Mouse (Mus musculus): ENCODE measurements around the gene Igfbpl1. TPM values are rescaled to one million over a fixed set of nuclear protein-coding genes. Genes with fewer than 3 reads are reported as not detected.

The Igfbpl1 gene
- not detected in 2 replicates for total RNA-seq (2015; ENCODE audit: low replicate concordance)
- total RNA-seq (2017; ENCODE audit: low replicate concordance): not detected in 2 replicates

DNA sequence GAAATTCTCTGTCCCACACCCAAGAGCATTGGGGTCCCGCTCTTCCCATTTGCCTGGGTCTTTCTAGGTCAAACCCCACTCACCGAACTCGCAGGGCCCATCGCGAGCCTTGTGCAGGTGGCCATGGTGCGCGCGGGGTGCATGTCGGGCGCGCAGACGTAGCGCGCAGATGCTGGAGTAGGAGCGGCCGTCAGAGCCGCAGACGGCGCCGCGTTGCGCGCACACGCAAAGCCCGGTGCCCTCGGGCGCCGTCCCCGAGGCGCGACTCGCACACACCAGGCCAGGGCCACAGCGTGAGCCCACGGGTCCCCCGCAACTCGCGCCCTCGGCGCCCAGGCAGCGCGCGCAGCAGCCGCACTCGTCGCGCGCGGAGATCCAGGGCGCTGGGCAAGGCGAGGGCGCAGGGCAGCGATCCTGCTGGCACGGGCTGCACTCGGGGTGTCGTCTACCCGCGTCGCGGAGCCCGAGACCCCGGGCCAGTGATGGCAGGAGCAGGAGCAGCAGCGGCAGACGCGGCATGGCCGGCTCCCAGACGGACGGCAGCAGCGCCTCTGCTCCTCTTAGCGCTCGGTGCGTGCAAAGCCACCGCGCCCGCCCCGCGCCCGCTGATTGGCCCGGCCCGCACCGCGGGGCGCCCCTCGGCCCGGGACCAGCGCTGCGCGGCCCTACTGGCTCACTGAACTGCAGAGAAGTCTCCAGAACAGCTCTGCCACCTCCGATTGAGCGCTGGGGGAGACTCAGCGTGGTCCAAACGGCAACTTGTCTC, at the start of gene Igfbpl1:
Gene Igfbpl1, minus strand, starts transcription at position 649 of the 766 bp plus-strand sequence.
- ATAC-seq (replicated peaks; ENCODE audit: low FRiP score, poor library complexity, severe bottlenecking): no peak

DNA sequence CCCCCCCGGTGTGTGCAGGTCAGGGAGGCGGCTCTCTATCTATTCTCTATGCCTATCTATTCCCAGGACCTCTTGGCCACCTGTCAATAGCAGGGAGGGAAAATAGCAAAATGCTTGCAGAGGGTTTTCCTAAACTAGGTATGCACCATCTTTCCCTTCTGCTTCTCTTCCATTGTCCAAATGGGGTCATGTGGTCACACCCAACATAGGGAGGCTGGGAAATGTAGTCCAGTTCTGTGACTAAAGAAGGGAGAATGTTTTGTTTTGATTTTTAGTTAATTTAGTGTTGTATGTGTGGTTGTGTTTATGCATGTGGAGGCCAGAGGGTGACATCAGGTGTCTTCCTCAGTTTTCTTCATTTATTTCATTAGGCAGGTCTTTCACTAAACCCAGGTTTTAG, 45.4 kb upstream of the Igfbpl1 start:
- ATAC-seq (replicated peaks; ENCODE audit: low FRiP score, poor library complexity, severe bottlenecking): no peak

DNA sequence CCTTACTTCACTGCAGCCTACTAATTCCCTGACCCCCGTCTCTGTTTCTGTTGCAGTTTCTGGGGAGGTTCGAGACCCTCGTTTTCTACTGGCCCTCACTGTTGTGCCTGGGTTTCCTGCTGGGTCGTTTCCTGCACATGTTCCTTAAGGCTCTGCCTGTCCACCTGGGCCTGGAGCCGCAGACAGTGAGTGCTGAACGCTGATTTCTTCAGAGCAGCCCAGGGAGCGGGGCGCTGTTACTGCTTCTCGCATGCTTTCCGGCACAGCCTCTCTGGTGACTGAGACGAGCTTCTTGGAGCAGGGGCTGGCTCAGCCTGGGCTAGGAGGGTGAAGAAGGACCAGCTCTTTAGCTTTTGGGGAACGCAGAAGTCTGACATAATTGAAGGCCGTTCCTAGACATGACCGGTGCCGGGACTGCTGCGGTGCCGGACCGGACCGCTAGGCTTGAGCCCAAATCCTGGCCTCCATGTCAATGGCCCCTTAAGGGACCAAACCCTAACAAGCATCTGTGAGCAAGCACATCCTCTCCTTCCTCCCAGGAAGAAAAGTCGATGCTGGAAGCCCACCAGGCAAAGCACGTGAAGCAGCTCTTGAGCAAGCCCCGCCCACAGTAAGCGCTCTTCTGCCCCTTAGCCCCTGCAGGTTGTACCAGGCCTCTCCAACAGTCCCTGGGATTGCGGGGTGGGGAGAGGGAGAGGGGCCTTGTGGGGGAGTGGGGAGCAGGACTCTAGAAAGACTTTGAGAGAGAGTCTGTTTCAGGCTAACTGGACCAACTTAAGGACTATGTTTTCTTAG, 42.5 kb upstream of the Igfbpl1 start:
- no peak for ATAC-seq (replicated peaks; ENCODE audit: low FRiP score, poor library complexity, severe bottlenecking)

DNA sequence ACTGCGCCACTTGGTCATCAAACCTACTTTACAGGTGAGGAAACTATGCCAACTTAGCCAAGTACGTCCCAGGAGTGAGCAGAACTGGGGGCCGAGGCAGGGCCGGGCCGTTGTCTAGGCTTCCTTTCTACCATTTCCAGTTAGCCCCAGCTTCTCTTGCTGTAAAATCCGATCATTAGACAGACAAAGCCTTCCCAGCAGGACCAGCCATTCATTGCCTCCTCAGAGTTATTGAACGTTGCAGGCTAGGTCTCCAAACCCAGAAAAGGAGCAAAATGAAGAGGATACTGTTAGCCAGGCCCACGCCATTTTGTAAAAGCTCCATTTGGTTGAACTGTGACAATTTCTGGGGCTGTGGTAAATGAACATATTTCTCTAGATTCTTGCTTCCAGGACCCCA, 40.7 kb upstream of the Igfbpl1 start:
- ATAC-seq (replicated peaks; ENCODE audit: low FRiP score, poor library complexity, severe bottlenecking): no peak

DNA sequence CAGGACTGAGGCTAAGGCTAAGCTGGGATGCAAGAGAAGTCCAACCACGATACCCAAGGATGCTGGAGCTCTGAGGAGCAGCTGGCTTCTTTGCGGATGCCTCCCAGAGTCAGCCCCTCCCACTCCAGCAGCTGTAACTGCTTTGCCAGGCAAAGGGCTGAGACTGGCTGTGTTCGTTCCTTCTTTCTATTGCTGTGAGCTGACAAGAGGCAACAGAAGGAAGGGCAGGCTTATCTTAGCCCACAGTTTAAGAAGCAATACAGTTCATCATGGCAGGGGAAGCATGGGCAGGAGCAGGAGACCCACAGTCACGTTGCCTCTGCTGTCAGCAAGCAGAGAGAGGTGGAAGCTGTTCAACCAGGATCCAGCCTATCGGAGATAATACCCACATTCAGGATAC, 34.4 kb upstream of the Igfbpl1 start:
- no peak for ATAC-seq (replicated peaks; ENCODE audit: low FRiP score, poor library complexity, severe bottlenecking)

DNA sequence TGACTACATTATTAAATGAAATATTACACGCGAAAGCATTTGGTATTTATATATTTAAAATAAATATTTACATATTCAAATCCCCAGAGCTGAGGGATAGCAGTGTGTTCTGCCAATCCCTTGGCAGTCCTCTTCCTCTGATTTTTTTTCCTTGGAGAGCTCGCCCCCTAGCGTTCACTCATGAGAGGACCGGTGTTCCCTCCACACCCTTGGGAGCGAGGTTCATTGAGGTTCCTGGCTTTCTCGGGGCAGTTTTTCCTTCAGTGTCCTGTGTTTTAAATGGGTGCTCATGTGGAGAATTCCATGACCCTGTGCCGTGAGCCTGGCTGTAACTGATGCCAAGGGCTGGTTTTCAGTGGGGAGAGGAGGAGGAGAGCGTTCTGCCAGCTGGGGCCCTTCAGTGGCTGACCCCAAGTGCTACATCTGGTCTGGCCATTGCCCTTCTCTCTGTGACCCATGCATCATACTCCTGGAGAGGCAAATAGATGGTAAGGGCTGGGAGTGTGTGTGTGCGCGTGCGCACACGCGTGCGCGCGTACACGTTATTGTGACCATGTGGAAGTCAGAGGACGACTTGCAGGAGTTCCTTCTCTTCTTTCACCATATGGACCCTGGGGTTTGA, 29.2 kb upstream of the Igfbpl1 start:
- ATAC-seq (replicated peaks; ENCODE audit: low FRiP score, poor library complexity, severe bottlenecking): no peak

DNA sequence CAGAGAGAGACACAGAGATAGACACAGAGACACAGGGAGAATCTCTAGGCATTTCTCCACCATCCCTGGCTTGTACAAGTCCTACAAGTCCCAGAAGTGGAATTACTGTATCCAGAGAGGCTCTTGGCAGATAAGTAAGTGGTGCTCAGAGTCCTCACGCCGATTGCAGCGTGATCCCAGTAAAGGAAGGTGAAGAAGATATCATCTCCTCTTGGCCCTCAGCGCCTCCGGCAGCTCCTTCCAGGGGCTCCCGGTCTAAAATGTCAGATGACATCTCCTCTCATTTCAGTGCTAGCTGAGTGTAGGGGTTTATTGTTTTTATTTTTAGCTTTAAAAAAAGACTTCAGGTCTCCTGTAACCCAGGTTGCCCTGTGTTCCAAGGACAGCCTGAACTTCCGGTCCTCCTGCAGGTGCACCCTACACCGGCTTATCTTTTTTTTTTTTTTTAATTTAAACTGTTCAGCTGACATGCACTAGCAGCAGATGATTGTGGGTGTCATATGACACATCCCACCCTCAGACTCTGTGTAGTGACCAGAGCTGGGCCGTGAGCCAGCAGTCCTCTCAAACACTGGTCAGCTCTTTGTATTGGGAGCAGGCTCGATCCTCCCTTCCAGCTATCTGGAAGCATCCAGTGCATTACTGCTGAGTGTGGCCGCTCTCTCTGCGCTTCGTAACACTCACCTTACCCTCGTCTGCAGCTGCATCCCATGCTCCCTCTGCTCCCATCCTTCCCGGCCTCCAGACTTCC, 26.9 kb upstream of the Igfbpl1 start:
- ATAC-seq (replicated peaks; ENCODE audit: low FRiP score, poor library complexity, severe bottlenecking): no peak

DNA sequence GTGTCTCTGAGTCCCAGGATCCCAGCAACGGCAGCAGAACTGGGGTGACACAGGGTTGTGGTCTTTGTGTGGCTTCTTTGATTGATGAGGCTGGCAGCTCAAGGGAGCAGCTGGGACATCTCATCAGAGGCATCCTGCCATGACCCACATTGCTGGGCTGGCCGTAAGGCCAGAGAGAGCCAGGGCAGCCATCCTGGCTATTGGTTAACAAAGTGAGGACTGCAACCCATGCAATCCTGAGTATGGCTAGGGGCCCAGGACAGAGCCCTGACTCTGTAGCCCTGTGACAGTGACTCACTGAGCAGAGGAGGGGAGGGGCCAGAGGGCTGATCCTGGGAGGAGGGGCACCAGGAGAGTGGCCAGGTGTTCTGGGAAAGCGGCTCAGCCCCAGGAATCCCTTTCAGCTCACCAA, 24.9 kb upstream of the Igfbpl1 start:
- no peak for ATAC-seq (replicated peaks; ENCODE audit: low FRiP score, poor library complexity, severe bottlenecking)

DNA sequence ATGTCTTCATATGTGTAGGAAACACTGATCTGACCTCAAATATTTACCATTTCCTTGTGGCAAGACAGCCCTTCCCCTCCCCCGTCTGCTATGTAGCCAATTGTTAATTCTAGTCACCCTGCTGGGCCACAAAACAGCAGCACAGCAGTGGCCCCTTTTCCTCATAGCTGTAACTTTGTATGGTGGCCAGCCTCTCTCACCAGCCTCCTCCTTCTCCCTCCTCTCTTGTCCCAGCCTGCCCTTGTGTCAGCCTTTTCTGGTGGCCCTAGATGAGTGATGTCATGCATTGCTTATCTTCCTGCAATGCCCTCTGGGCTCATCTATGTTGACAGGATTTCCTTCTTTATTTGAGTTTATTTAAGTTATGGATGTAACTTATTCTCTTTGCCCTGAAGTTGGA, 22.7 kb upstream of the Igfbpl1 start:
- no peak for ATAC-seq (replicated peaks; ENCODE audit: low FRiP score, poor library complexity, severe bottlenecking)

DNA sequence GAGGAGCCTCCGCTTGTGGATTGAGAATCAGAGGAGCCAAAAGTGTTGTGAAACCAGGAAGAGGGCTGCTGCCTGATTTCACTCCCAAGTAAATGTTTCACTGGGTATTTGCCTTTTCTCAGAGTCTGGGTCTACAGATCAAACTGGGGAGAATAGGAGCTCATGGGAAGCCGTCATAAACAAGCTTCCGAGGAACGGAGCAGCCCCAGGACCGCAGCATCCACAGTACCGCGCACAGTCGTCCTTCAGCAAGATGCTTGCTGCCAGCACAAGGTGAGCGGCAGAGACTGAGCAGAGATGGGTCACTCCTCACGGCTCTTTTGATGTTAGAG, 22.1 kb upstream of the Igfbpl1 start:
- no peak for ATAC-seq (replicated peaks; ENCODE audit: low FRiP score, poor library complexity, severe bottlenecking)

DNA sequence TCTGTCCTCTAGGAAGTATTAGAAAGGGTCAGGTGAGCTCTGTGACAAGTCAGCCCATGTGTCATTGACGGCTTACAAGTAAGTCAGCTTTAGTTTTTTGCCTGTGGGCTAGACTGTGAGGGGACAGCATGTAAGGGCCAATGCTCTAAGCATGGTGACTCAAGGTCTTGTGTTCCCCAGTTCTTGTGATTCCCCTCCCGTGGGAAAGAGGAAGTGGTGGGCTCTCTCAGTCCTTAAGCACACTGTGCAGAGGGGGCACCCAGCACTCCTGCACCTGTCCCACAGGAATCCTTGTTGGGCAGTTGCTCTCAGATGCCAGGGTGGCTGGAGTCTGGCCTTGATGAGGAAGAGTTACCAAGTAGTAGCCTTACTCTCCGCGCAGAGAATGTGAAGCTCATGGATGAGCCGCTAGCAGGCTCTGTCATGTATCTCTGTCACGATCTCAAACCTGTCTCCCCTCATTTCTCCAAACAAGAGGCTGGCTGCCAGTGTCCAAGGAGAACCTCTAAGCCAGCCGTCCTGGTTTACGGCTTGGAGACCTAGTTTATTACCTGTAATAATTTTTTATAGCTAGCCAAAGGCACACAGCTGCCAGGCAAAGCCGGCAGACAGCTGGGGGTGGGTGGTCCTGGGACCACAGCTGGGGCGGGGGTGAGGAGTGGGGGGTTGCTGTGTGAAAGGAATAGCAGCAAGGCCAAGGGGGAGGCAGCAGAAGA, 21.5 kb upstream of the Igfbpl1 start, which contains the start of gene Stra6l:
Gene Stra6l, plus strand, starts transcription at position 556 of the 716 bp plus-strand sequence.
- no peak for ATAC-seq (replicated peaks; ENCODE audit: low FRiP score, poor library complexity, severe bottlenecking)

DNA sequence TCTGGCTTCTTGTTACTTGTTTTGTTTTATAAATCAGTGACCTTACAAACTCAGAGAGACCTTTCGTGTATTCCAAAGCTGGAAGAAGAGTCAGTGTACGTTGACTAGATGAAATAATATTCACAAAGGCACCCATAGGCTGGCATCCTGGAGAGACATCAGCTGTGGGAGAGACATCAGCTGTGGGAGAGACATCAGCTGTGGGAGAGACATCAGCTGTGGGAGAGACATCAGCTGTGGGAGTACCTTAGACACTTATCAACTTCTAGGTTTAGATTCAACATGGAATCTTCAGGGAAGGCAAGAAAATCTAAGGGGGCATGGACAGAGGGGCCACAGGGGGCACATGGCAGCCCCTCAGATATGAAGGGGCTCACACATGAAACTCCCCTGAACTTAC, 19.5 kb upstream of the Igfbpl1 start:
- ATAC-seq (replicated peaks; ENCODE audit: low FRiP score, poor library complexity, severe bottlenecking): no peak

DNA sequence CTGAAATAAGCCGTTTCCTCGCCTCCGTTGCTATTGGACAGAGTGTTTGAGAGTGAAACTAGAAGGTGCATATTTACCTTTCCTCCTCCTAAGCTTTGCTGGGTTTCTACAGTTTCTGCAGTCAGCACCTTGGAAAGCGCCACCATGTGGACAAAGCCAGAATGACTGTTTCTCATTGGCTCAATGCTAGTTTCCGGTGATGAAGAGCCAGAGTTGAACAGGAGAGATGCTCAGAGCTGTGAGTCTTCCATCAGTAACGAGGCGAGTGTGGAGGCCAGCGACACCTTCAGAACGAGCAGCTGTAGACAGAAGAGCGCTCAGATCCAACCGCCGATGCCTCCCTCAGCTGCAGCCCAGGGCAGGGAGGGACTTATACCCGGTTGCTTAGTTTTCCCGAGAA, 17.6 kb upstream of the Igfbpl1 start:
- ATAC-seq (replicated peaks; ENCODE audit: low FRiP score, poor library complexity, severe bottlenecking): no peak

DNA sequence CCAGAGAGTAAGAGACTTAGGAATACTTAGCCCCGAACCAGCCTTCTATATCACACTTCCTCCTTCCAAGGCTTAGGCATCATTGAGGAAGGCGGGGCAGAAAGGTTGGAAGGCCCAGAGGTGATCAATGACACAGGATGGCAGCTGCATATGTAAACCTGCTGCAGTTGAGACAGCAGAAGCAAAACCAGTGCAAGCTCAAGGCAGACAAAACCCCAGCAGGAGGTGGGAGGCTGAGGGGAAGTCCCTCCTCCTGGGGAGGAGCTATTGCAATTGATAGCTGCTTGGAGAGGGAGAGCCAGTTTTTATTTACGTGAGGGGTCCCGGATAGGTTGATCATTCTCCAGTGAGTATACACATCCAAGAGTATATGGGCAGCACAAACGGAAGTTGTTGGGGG, 6.7 kb upstream of the Igfbpl1 start:
- no peak for ATAC-seq (replicated peaks; ENCODE audit: low FRiP score, poor library complexity, severe bottlenecking)

DNA sequence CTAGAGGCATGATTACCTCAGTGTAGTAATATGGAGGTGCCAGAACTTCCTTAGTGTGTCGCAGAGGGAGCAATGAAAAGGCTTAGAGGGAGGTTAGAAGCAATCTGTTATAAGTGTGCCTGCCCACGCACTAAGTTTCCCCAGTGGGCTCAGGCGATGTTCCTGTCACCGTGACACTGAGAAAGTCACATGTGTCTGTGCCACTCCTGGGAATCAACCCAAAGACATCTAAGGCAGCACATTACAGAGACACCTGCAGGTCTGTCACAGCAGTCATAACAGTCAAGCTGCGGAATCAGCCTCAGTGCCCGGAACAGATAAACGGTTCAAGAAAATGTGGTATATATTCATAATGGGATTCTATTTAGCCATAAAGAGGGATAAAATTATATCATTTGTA, 5.3 kb upstream of the Igfbpl1 start:
- ATAC-seq (replicated peaks; ENCODE audit: low FRiP score, poor library complexity, severe bottlenecking): no peak

DNA sequence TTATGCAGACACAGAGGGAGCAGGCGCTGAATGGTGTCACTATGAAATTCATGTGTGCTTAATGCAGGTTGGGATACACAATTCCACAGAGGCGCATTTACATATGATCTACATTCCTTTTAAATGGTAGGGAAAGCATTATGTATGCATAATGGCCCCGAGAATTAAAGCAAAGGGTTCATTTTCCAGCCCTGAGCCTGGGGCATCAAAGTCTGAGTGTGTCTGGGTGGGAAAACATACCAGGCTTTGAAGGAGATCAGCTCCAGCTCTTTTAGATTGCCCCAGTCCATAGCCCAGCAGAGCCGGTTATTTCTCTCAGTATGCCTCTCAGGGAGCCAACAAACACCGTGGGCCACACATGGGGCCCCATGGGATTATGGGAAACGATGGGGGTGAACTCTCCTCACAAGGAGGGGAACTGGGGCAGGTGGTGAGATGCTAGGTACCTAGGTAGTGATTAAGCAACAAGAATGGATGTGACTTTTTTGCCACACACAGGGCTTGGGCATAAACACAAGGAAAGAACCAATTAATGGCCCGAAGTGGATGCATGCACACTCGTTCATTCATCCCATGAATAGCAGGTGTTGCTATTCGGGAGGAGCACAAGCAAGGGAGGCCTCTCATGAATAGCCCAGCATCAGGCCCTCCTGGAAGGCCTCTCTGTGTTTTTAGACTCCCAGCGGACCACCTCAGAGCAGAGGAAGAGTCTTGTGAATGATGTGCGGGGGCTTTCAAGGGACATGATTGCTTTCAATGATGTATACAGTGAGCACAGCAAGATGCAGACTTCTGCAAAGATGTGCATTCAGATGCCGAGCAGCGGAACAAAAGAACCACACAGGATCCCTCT, 3.4 kb upstream of the Igfbpl1 start:
- no peak for ATAC-seq (replicated peaks; ENCODE audit: low FRiP score, poor library complexity, severe bottlenecking)

DNA sequence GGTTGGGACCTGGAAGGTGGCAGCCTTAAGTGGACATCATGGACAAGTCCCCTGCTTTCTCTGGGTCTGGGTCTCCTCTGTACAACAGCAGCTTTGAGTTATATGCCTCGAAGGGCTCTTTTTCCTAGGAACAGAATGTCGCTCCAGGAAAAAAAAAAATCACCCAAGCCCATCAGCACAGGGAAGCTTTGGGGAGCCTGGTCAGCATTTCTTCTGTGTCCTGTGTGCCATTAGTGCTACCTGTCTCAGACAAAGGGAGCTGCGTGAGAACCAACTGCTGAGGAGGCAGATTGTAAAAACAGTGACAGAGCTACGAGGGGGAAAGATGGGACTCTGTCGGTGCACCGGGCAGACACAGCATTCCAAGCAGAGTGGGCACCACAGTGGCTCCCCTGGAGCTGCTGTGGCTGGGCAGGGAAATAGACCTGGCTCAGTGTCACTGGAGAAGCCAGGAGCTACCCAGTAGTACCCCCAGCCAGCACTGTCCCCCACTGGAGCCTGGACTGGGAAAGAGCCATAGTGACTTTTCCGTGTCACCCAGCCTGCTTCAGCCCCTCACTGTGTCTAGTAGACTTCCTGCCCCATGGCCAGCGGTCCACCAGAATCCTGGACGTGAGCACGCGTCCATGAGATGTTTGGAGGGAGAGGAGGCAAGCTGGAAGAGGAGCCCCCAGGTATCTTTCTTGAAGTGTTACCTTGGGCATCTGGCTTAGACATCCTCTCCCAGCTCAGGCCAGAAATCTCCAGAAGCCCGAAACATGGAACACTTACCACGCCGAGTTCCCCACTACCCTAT, 1.8 kb downstream of the Igfbpl1 start:
- ATAC-seq (replicated peaks; ENCODE audit: low FRiP score, poor library complexity, severe bottlenecking): no peak

Data from erythroid progenitor cell, adult 5-6 weeks (primary cell).